In genomic region chr13:62623577-62624276, GRCm38 (mm10) we compare ENCODE assay signal across 8 mouse cellular contexts. TPM values are rescaled to one million over a fixed set of nuclear protein-coding genes. Genes with fewer than 3 reads are reported as not detected.
DNase-seq lines count a peak whose midpoint lies in the region; ATAC-seq and TF ChIP-seq lines count a peak whose summit lies in the region.
"Not testable (repeated sequence)": the region's sequence is repeated elsewhere in the genome, so short reads cannot be mapped to it uniquely, and the experiment has no call there.

Gene 6720489N17Rik (minus strand): TSS chr13:62624182.

- H3K4me3 ChIP-seq in layer of hippocampus, adult 2 months = peak within 1 kb of the TSS; percentile 54
- H3K4me3 ChIP-seq in lung, embryonic 14.5 days (ENCODE audit: low read depth, low read length) = peak within 1 kb of the TSS; percentile 42

- DNase-seq in Muller cell, postnatal 12 days (ENCODE audit: inconsistent ontology term) = peak; percentile 78
- peak; percentile 71 for DNase-seq in cerebellum, adult 9-10 months
- peak; percentile 85 for DNase-seq in forelimb bud, embryonic 11.5 days (ENCODE audit: low read depth, low spot score)
- DNase-seq in heart, postnatal 4 days = peak; percentile 84
- DNase-seq in layer of hippocampus, adult 2 months (ENCODE audit: low spot score in 2 of 2) = peak; percentile 65 to 66
- DNase-seq in lung, embryonic 14.5 days = peak; percentile 95
- peak; percentile 80 for DNase-seq in testis, postnatal 14 days (ENCODE audit: low spot score)

- WGBS in lung, embryonic 14.5 days = under 1% methylated on average over 15 of the region's 15 CpGs

- peak within 1 kb of the TSS; percentile 43; the same call in 1 of the 2 replicates for H3K27ac ChIP-seq in layer of hippocampus, adult 2 months
- peak within 1 kb of the TSS; percentile 27; the same call in 1 of the 2 replicates for H3K27ac ChIP-seq in lung, embryonic 14.5 days (ENCODE audit: low read depth)

- H3K27me3 ChIP-seq in lung, embryonic 14.5 days (ENCODE audit: insufficient read depth, low read length) = not testable (repeated sequence)

- not testable (repeated sequence) for H3K4me1 ChIP-seq in lung, embryonic 14.5 days (ENCODE audit: insufficient read depth)

- peak within 1 kb of the TSS; percentile 57 for H3K4me2 ChIP-seq in lung, embryonic 14.5 days

- peak within 1 kb of the TSS; percentile 49 for H3K9ac ChIP-seq in lung, embryonic 14.5 days

- peak; percentile 100 for ATAC-seq in lung, embryonic 14.5 days (ENCODE audit: insufficient read depth)
- ATAC-seq in neutrophil, adult 5-6 weeks (ENCODE audit: extremely low read depth, insufficient number of reproducible peaks, low FRiP score, poor library complexity, severe bottlenecking) = peak; percentile 100

- TF ChIP-seq CTCF in layer of hippocampus, adult 2 months (conservative IDR thresholded peaks at IDR 0.05); lung, embryonic 14.5 days (IDR thresholded peaks at IDR 0.05; ENCODE audit: low read depth): not testable (repeated sequence)

- not testable (repeated sequence) for H3K9me3 ChIP-seq in lung, embryonic 14.5 days (ENCODE audit: low read depth, low read length)

- H3K36me3 ChIP-seq in lung, embryonic 14.5 days (ENCODE audit: insufficient read depth) = not testable (repeated sequence)

RNA-seq across cellular contexts. Expression of gene 6720489N17Rik, which starts in this region (rescaled TPM):
- 1 to 10 TPM; 3.0 to 4.3 TPM for total RNA-seq in heart, postnatal 4 days (2021)
- 1 to 10 TPM; 4.5 to 4.8 TPM for total RNA-seq in layer of hippocampus, adult 2 months (2021)
- polyA plus RNA-seq in lung, embryonic 14.5 days (2014; fragmentation: Nextera tagmentation; extraction: Ambion mirVana) = 15.3 and 16.0 TPM in 2 replicates
- 3.3 and 4.4 TPM in 2 replicates for total RNA-seq in neutrophil, adult 5-6 weeks (2017)

Comparison
In these comparisons a context has a peak if more than half of its experiments do, and no peak if none do; other contexts are left out.
1. Peak in every context shown above with its lines: DNase-seq, ATAC-seq, H3K4me3 ChIP-seq and H3K27ac ChIP-seq.